Mouse (Mus musculus) CH12.LX (cell line): ENCODE results near the gene Gm20388.
A peak's percentile ranks its signal among the peaks of the same experiment; 100 is the strongest.

Source experiments
- BHLHE40 ChIP-seq: IDR thresholded peaks from 2 replicates; pipeline ENCODE4 v1.6.1; 2011; ENCODE audit warnings: mild to moderate bottlenecking, low read depth, low read length, improper control_type of control experiment
- CHD2 ChIP-seq: IDR thresholded peaks from 2 replicates; pipeline ENCODE4 v1.6.1; 2011; ENCODE audit warnings: low read length, improper control_type of control experiment
- CTCF ChIP-seq, 2 experiments: IDR thresholded peaks in 1 of 2; conservative IDR thresholded peaks in 1 of 2; 2 replicates each; pipeline ENCODE4 v1.5.1; 2011 to 2012; ENCODE audit warnings: low read depth in 2 of 2, low read length in 2 of 2, improper control_type of control experiment in 1 of 2, inconsistent platforms in 1 of 2, mild to moderate bottlenecking in 1 of 2, moderate library complexity in 1 of 2
- EP300 ChIP-seq: IDR thresholded peaks from 2 replicates; pipeline ENCODE4 v1.6.1; 2011; ENCODE audit warnings: low read length, improper control_type of control experiment
- IRF4 ChIP-seq: IDR thresholded peaks from 2 replicates; pipeline ENCODE4 v1.6.1; 2014; ENCODE audit warnings: low read depth, mild to moderate bottlenecking, inconsistent platforms, low read length, improper control_type of control experiment
- MAFK ChIP-seq: IDR thresholded peaks from 2 replicates; pipeline ENCODE4 v1.6.1; 2011; ENCODE audit warnings: low read length, improper control_type of control experiment; ENCODE audit not compliant: insufficient replicate concordance
- POLR2A ChIP-seq: IDR thresholded peaks from 2 replicates; pipeline ENCODE4 v1.6.1; 2011; ENCODE audit warnings: low read depth, mild to moderate bottlenecking, improper control_type of control experiment, low read length
- POLR2AphosphoS2 ChIP-seq: IDR thresholded peaks from 2 replicates; pipeline ENCODE4 v1.6.1; 2011; ENCODE audit warnings: low read depth, low read length, improper control_type of control experiment
- SIN3A ChIP-seq: IDR thresholded peaks from 2 replicates; pipeline ENCODE4 v1.6.1; 2012; ENCODE audit warnings: low read length, improper control_type of control experiment, inconsistent platforms
- UBTF ChIP-seq: IDR thresholded peaks from 2 replicates; pipeline ENCODE4 v1.6.1; 2012; ENCODE audit warnings: low read depth, mild to moderate bottlenecking, inconsistent platforms, low read length, improper control_type of control experiment, moderate library complexity
- USF1 ChIP-seq: IDR thresholded peaks from 2 replicates; pipeline ENCODE4 v1.6.1; 2014; ENCODE audit warnings: low read depth, mild to moderate bottlenecking, inconsistent platforms, low read length, improper control_type of control experiment
- USF2 ChIP-seq: conservative IDR thresholded peaks from 2 replicates; pipeline ENCODE4 v1.6.1; 2011; ENCODE audit warnings: low read depth, low read length, improper control_type of control experiment
- ZC3H11A ChIP-seq: IDR thresholded peaks from 2 replicates; pipeline ENCODE4 v1.6.1; 2012; ENCODE audit warnings: low read depth, mild to moderate bottlenecking, inconsistent platforms, low read length, improper control_type of control experiment

DNA sequence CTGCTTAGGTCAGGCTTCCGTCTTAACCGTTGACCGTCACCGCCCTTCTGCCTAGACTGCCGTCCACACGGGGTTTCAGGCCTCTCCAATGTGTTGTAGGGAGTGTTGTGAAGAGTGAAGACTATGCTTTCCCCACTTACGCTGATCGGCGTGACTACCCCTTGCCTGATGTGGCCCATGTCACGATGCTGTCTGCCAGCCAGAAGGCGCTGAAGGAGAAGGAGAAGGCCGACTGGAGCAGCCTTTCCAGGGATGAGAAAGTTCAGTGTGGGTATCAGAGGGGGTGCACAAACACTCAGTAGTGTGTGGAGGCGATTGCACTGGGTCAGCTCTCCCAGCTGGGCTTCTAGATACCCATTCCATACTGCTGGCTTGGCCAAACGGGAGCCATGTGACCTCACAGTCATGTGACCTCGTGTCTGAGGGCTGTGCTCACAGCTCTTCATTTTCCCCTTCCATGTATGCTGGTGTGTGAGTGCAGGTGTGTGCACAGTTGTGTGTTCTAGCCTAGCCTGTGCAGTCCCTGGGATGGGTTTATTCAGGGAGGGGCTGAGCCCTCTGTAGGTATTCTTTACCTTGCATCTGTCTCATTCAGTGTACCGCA is 762.1 kb downstream of the Gm20388 start:
- TF ChIP-seq CTCF (conservative IDR thresholded peaks at IDR 0.05 in 1 of 2, IDR thresholded peaks at IDR 0.05 in 1 of 2; ENCODE audit: low read depth in 2 of 2, low read length in 2 of 2) (no peak), POLR2AphosphoS2 (no peak), UBTF (no peak), BHLHE40 (no peak), EP300 (no peak), POLR2A (no peak), MAFK (no peak), SIN3A (no peak), ZC3H11A (no peak), CHD2 (no peak), USF1 (peak; percentile 24; the same call in 1 of the 2 replicates), IRF4 (no peak), USF2 (peak; percentile 56)
